Mouse (Mus musculus): ENCODE measurements at regions not wholly inside any gene's neighbourhood (a gene's known extent, or its start where the extent isn't known, plus 50 kb on each side); places are given as distances from the start of the nearest gene placed in this dataset.

GRCm38 (mm10) chrX:47330969-47331368, 561.8 kb downstream of the Smarca1 start:
- in situ Hi-C loops (cut with MboI, MseI), result no loop called here

- in situ Hi-C loops (cut with MboI, MseI), result no loop called here
Measured at GRCm38 (mm10) chrX:47328817-47329216, 564.0 kb downstream of the Smarca1 start.

GRCm38 (mm10) chrX:47315810-47316209, 577.0 kb downstream of the Smarca1 start:
- in situ Hi-C loops (cut with MboI, MseI), result no loop called here

GRCm38 (mm10) chrX:47307140-47307539, 585.6 kb downstream of the Smarca1 start:
- in situ Hi-C loops (cut with MboI, MseI), result no loop called here

- in situ Hi-C loops (cut with MboI, MseI), result no loop called here
Measured at GRCm38 (mm10) chrX:47303547-47303946, 589.2 kb downstream of the Smarca1 start.

GRCm38 (mm10) chrX:47292548-47293147, 600.1 kb downstream of the Smarca1 start:
- in situ Hi-C loops (cut with MboI, MseI), result loop anchor here in 1 of 2 experiments (5.0 kb wide), 1 partner anchor 190 kb away; no protein-coding TSS in a partner anchor
